8 mouse cellular contexts compared by ENCODE assay signal in the genomic region with DNA sequence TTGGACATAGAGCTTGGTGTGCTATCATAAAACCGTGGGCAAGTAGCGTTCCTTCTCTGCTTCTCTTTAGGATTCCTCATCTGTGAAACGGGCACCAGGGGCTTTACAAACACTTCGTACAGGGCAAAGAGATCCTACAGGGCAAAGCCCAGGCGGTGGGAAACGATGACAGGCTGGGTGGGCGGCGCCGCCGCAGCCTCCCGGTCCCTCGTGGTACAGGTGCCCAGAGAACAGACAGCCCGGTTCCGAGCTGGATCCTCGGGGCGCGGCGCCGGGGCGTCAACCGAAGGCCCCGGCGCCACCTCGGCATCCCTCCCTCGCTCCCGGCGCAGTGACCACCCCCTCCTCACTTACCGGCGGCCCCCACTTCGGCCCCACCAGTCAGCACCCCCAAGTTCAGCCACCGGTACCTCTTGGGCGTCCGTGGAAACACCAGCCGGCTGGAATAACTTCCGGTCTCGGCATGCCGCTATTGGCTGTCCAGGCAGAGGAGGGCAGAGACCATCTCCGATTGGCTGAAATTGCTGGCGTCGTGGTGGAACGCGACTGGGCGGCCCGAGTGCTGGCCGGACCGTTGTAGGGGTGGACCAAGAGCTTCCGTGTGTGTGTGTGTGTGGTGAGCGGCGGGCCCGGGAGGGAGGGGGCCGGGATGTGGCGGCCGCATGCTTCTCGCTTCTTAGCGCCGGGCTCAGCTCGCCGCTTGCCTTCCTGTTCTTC. TPM values are rescaled to one million over a fixed set of nuclear protein-coding genes. Genes with fewer than 3 reads are reported as not detected.
DNase-seq lines count a peak whose midpoint lies in the region; ATAC-seq and TF ChIP-seq lines count a peak whose summit lies in the region.

A gene (minus strand): TSS at position 460 of the 717 bp plus-strand sequence.

- H3K4me3 ChIP-seq in heart, embryonic 12.5 days = peak within 1 kb of the TSS; percentile 98
- H3K4me3 ChIP-seq in kidney, postnatal 0 days (replicated peaks; ENCODE audit: low read depth, low read length) = peak within 1 kb of the TSS; percentile 77
- H3K4me3 ChIP-seq in liver, embryonic 11.5 days (ENCODE audit: low read depth, low read length) = peak within 1 kb of the TSS; percentile 94
- peak within 1 kb of the TSS; percentile 94 for H3K4me3 ChIP-seq in stomach, embryonic 14.5 days (ENCODE audit: low read depth, low read length)

- H3K9ac ChIP-seq in heart, embryonic 12.5 days = peak within 1 kb of the TSS; percentile 88
- peak within 1 kb of the TSS; percentile 77 for H3K9ac ChIP-seq in kidney, postnatal 0 days (ENCODE audit: low read depth, low read length)
- H3K9ac ChIP-seq in liver, embryonic 11.5 days (ENCODE audit: low read depth, low read length) = peak within 1 kb of the TSS; percentile 85
- H3K9ac ChIP-seq in stomach, embryonic 14.5 days (replicated peaks; ENCODE audit: low read depth, low read length) = peak within 1 kb of the TSS; percentile 71

- no peaks in the 10 kb centered on the region for H3K9me3 ChIP-seq in heart, embryonic 12.5 days (replicated peaks)
- H3K9me3 ChIP-seq in kidney, postnatal 0 days (replicated peaks; ENCODE audit: low read length) = no peaks in the 10 kb centered on the region
- H3K9me3 ChIP-seq in liver, embryonic 11.5 days (ENCODE audit: control insufficient read depth, low read length) = no peaks in the 10 kb centered on the region
- H3K9me3 ChIP-seq in stomach, embryonic 14.5 days (ENCODE audit: control insufficient read depth, low read depth, low read length) = no peaks in the 10 kb centered on the region

- peak; percentile 100 for ATAC-seq in erythroid progenitor cell, adult 5-6 weeks (replicated peaks; ENCODE audit: low FRiP score, poor library complexity, severe bottlenecking)
- ATAC-seq in heart, embryonic 12.5 days (ENCODE audit: insufficient number of reproducible peaks, low FRiP score) = peak; percentile 100
- peak; percentile 100 for ATAC-seq in kidney, postnatal 0 days (replicated peaks; ENCODE audit: low FRiP score, low read depth)
- ATAC-seq in liver, embryonic 11.5 days (replicated peaks; ENCODE audit: low FRiP score) = peak; percentile 100
- peak; percentile 100 for ATAC-seq in stomach, embryonic 14.5 days (ENCODE audit: insufficient number of reproducible peaks, insufficient read depth, low FRiP score, low read depth)

- peak within 1 kb of the TSS; percentile 95 for H3K4me2 ChIP-seq in heart, embryonic 12.5 days
- peak within 1 kb of the TSS; percentile 79 for H3K4me2 ChIP-seq in kidney, postnatal 0 days (ENCODE audit: low read length)
- peak within 1 kb of the TSS; percentile 93 for H3K4me2 ChIP-seq in liver, embryonic 11.5 days
- peak within 1 kb of the TSS; percentile 92 for H3K4me2 ChIP-seq in stomach, embryonic 14.5 days (replicated peaks; ENCODE audit: low read depth, low read length)

- H3K27me3 ChIP-seq in heart, embryonic 12.5 days (replicated peaks) = no peaks in the 10 kb centered on the region
- H3K27me3 ChIP-seq in kidney, postnatal 0 days (ENCODE audit: insufficient read depth, low read length) = no peaks in the 10 kb centered on the region
- no peaks in the 10 kb centered on the region for H3K27me3 ChIP-seq in liver, embryonic 11.5 days (replicated peaks; ENCODE audit: control insufficient read depth, insufficient read depth, low read length)
- no peaks in the 10 kb centered on the region for H3K27me3 ChIP-seq in stomach, embryonic 14.5 days (ENCODE audit: control insufficient read depth, insufficient read depth, low read length)

- under 1% methylated on average over 56 of the region's 58 CpGs for WGBS in heart, embryonic 12.5 days
- WGBS in kidney, postnatal 0 days = under 1% methylated on average over 56 of the region's 58 CpGs
- under 1% methylated on average over 54 of the region's 58 CpGs for WGBS in liver, embryonic 11.5 days
- WGBS in stomach, embryonic 14.5 days = under 1% methylated on average over 58 of the region's 58 CpGs

- peaks cover 22% of the 10 kb centered on the region for H3K4me1 ChIP-seq in heart, embryonic 12.5 days (replicated peaks)
- peaks cover 5% of the 10 kb centered on the region; the same call in 1 of the 2 replicates for H3K4me1 ChIP-seq in kidney, postnatal 0 days (replicated peaks; ENCODE audit: insufficient read depth, low read length)
- peaks cover 13% of the 10 kb centered on the region for H3K4me1 ChIP-seq in liver, embryonic 11.5 days (replicated peaks; ENCODE audit: control insufficient read depth, insufficient read depth, low read length)
- H3K4me1 ChIP-seq in stomach, embryonic 14.5 days (ENCODE audit: control insufficient read depth, insufficient read depth, low read length) = peaks cover 7% of the 10 kb centered on the region; the same call in 1 of the 2 replicates

- peak; percentile 93 for DNase-seq in CD4-positive helper T cell, adult 2 months (ENCODE audit: low read depth, low spot score)
- peak; percentile 92 for DNase-seq in brain, embryonic 18.5 days (ENCODE audit: low read depth, low spot score)
- peak; percentile 98 for DNase-seq in kidney, postnatal 0 days (ENCODE audit: low spot score)
- DNase-seq in liver, embryonic 11.5 days (ENCODE audit: low spot score) = peak; percentile 96
- peak; percentile 87 for DNase-seq in naive thymus-derived CD4-positive, alpha-beta T cell, adult 2 months (ENCODE audit: low read depth)

- H3K27ac ChIP-seq in heart, embryonic 12.5 days (ENCODE audit: poor library complexity, severe bottlenecking) = 0 out of 2 replicates have a peak within 1 kb of the TSS, but pooled peaks have one; percentile 39
- H3K27ac ChIP-seq in kidney, postnatal 0 days = peak within 1 kb of the TSS; percentile 65
- H3K27ac ChIP-seq in liver, embryonic 11.5 days (ENCODE audit: low read depth, low read length) = peak within 1 kb of the TSS; percentile 62
- H3K27ac ChIP-seq in stomach, embryonic 14.5 days (ENCODE audit: low read length) = peak within 1 kb of the TSS; percentile 48

- no peak for TF ChIP-seq CTCF in kidney, postnatal 0 days (IDR thresholded peaks at IDR 0.05; ENCODE audit: low read depth)

- peaks cover 9% of the 10 kb centered on the region for H3K36me3 ChIP-seq in heart, embryonic 12.5 days
- H3K36me3 ChIP-seq in kidney, postnatal 0 days (ENCODE audit: insufficient read depth, low read length) = no peaks in the 10 kb centered on the region; the same call in 1 of the 2 replicates
- H3K36me3 ChIP-seq in liver, embryonic 11.5 days (ENCODE audit: control insufficient read depth, insufficient read depth, low read length) = no peaks in the 10 kb centered on the region; the same call in 1 of the 2 replicates
- no peaks in the 10 kb centered on the region for H3K36me3 ChIP-seq in stomach, embryonic 14.5 days (ENCODE audit: control insufficient read depth, insufficient read depth, low read length)

RNA-seq across cellular contexts. Expression of the gene that starts here (rescaled TPM):
- 4.6 and 12.3 TPM in 2 replicates for total RNA-seq in erythroid progenitor cell, adult 5-6 weeks (2015; ENCODE audit: low replicate concordance)
- total RNA-seq in erythroid progenitor cell, adult 5-6 weeks (2017; ENCODE audit: low replicate concordance) = 8.2 and 21.4 TPM in 2 replicates
- 70.0 and 71.5 TPM in 2 replicates for polyA plus RNA-seq in heart, embryonic 12.5 days (2016; fragmentation: Nextera tagmentation; extraction: Ambion mirVana)
- polyA plus RNA-seq in kidney, postnatal 0 days (2015; fragmentation: Nextera tagmentation; extraction: Ambion mirVana) = 67.3 and 72.7 TPM in 2 replicates
- 90.8 and 102 TPM in 2 replicates for polyA plus RNA-seq in liver, embryonic 11.5 days (2014; fragmentation: Nextera tagmentation; extraction: Ambion mirVana)
- 94.2 and 100 TPM in 2 replicates for polyA plus RNA-seq in stomach, embryonic 14.5 days (2014; fragmentation: Nextera tagmentation; extraction: Ambion mirVana)

Comparison
In these comparisons a context has a peak if more than half of its experiments do, and no peak if none do; other contexts are left out.
1. Peak in every context shown above with its lines: DNase-seq, ATAC-seq, H3K4me3 ChIP-seq and H3K27ac ChIP-seq.